Mouse (Mus musculus) ES-E14 (cell line): ENCODE measurements around the gene Ptprj. TPM values are rescaled to one million over a fixed set of nuclear protein-coding genes. Genes with fewer than 3 reads are reported as not detected.

Experiments
- DNase-seq: peaks from one replicate; pipeline ENCODE4 v3.0.0-alpha.2; 2013; ENCODE audit warnings: low read depth, low spot score
- H3K27ac ChIP-seq: 2 replicates; pipeline ENCODE4 v1.5.1; 2012; ENCODE audit warnings: low read depth, mild to moderate bottlenecking, low read length, moderate library complexity, mixed read lengths; ENCODE audit not compliant: poor library complexity, insufficient read depth, severe bottlenecking
- H3K36me3 ChIP-seq: 2 replicates; pipeline ENCODE4 v1.6.1; 2012; ENCODE audit warnings: mild to moderate bottlenecking, low read length, moderate library complexity, mixed read lengths; ENCODE audit not compliant: control insufficient read depth, poor library complexity, insufficient read depth, severe bottlenecking
- H3K4me1 ChIP-seq, 2 experiments: fragments of 150-350 bp in 1 of 2; sonication (generic) in 1 of 2; 2 replicates each; pipeline ENCODE4 v1.6.1; 2012; ENCODE audit warnings: low read length in 2 of 2, mild to moderate bottlenecking in 1 of 2, mixed read lengths in 1 of 2; ENCODE audit not compliant: control insufficient read depth in 2 of 2, insufficient read depth in 2 of 2, poor library complexity in 1 of 2
- H3K4me3 ChIP-seq, 2 experiments: fragments of 150-350 bp in 1 of 2; sonication (generic) in 1 of 2; 2 replicates each; pipeline ENCODE4 v1.5.1; 2012; ENCODE audit warnings: low read length in 2 of 2, low read depth in 1 of 2, mild to moderate bottlenecking in 1 of 2, mixed read lengths in 1 of 2; ENCODE audit not compliant: insufficient read depth in 1 of 2, poor library complexity in 1 of 2, severe bottlenecking in 1 of 2
- H3K9ac ChIP-seq: 2 replicates; pipeline ENCODE4 v1.6.1; 2012; ENCODE audit warnings: low read depth, mild to moderate bottlenecking, low read length, mixed read lengths; ENCODE audit not compliant: poor library complexity, insufficient read depth, severe bottlenecking
- H3K9me3 ChIP-seq: fragments of 150-350 bp; sonication (generic); 2 replicates; pipeline ENCODE4 v1.6.1; 2012; ENCODE audit warnings: low read depth, mild to moderate bottlenecking, low read length; ENCODE audit not compliant: control insufficient read depth, insufficient read depth
- CHD2 ChIP-seq: IDR thresholded peaks from 2 replicates; pipeline ENCODE4 v1.6.1; 2014; ENCODE audit warnings: mild to moderate bottlenecking, low read depth, low read length, inconsistent platforms
- HCFC1 ChIP-seq: IDR thresholded peaks from 2 replicates; pipeline ENCODE4 v1.6.1; 2012; ENCODE audit warnings: low read length, inconsistent platforms, borderline replicate concordance; ENCODE audit not compliant: insufficient read depth
- MAFK ChIP-seq: IDR thresholded peaks from 2 replicates; pipeline ENCODE4 v1.6.1; 2014; ENCODE audit warnings: mild to moderate bottlenecking, low read depth, low read length, inconsistent platforms; ENCODE audit not compliant: insufficient read depth
- ZC3H11A ChIP-seq: IDR thresholded peaks from 2 replicates; pipeline ENCODE4 v1.6.1; 2012; ENCODE audit warnings: low read depth, mild to moderate bottlenecking, inconsistent platforms, low read length, borderline replicate concordance
- ZNF384 ChIP-seq: IDR thresholded peaks from 2 replicates; pipeline ENCODE4 v1.6.1; 2012; ENCODE audit warnings: low read depth, low read length, inconsistent platforms
- in situ Hi-C, 2 experiments: fragments of 600-800 bp; cut with MboI; formaldehyde crosslinking; loops; one replicate each; pipeline ENCODE4 v1.15.1; 2025; ENCODE audit warnings: low sequenced_read_pairs in 2 of 2, inconsistent platforms in 1 of 2; ENCODE audit not compliant: unreplicated experiment in 2 of 2
- total RNA-seq: library from RNA; depleted of rRNA; stranded (reverse); fragments of 300-350 nt; gene quantifications from 2 replicates; pipeline ENCODE4 v1.2.3, GENCODE M21; 2012

Ptprj gene
- total RNA-seq, 1 experiment, result 10.7 TPM

DNA sequence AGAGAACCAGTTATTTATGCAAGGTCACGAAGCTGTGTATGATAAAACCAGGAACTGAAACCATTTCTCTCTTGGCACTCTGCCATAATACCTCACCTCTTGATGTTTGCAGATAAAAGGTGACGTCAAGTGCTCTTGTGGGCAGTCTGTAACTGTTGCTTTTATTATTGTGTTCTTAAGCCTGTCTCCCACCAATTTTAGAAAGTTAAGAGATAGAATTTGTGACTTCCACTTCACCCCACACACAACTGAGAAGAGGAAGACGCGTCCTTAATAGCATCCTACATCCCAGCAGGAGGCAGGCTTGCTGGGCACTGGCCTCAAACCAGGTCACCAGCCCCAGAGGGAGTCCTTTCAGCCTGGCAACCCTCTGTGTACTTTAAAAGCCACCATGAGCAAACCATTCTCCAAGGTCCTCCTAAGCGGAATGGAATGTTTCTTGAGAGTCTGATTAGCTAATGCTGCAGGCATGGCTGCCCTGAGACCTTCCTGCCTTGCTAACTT, 3.2 kb upstream of the Ptprj start:
- in situ Hi-C loops, result no loop called here
- no peak overlapping the region for H3K9ac ChIP-seq
- no peak overlapping the region for H3K27ac ChIP-seq
- H3K36me3 ChIP-seq, result no peaks in the 10 kb centered on the region
- no peak for DNase-seq
- no peaks in the 10 kb centered on the region for H3K9me3 ChIP-seq
- H3K4me1 ChIP-seq, result peaks cover 0 to 7% of the 10 kb centered on the region in 2 experiments; a peak in 1 of 4 replicates
- no peak for TF ChIP-seq HCFC1
- TF ChIP-seq CHD2, result no peak
- TF ChIP-seq MAFK, result no peak
- H3K4me3 ChIP-seq, result no peak overlapping the region

DNA sequence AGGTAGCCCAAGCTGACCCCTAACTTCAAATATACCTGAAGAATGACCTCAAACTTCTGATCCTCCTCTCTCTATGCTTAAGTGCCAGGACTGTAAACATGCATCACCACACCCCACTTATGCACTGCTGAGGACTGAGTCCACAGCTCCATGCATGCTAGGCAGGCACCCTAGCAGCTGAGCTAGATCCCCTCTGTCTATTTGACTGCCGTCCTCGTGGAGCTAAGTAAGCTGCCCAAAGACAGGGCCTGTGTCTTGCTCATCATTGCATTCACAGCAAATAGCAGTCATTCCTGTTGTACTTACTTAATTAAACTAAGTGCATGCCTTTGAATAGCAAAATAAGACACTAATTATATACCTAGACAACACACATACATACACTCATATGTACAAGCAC, 2.4 kb upstream of the Ptprj start:
- TF ChIP-seq ZC3H11A (no peak), HCFC1 (no peak), MAFK (no peak)
- in situ Hi-C loops, result no loop called here
- Histone ChIP-seq H3K36me3 (no peaks in the 10 kb centered on the region), H3K27ac (no peak overlapping the region), H3K9ac (no peak overlapping the region), H3K4me3 (no peak overlapping the region), H3K4me1 (peaks cover 0 to 7% of the 10 kb centered on the region in 2 experiments; a peak in 1 of 4 replicates), H3K9me3 (no peaks in the 10 kb centered on the region)
- no peak for DNase-seq

DNA sequence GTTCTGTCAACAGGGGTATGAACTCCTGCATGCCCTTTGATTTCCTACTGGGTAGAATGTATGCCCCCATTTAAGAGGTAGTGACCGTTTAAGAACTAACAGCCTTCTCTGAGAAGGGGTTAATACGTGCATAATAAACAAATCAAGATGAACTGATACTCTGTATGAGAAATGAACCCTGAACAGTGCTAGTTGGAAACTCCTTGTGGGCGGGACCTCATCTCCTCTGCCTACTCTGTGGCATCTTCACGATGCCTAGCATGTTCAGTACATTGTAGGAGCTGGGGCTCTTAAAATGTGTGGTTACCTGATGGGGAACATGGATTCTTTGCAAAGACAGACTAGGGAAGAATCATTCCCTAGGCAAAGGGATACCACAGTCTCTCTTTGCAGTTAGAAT, 1.9 kb upstream of the Ptprj start:
- DNase-seq, result no peak
- H3K9ac ChIP-seq, result no peak overlapping the region
- H3K27ac ChIP-seq, result no peak overlapping the region
- no peaks in the 10 kb centered on the region for H3K9me3 ChIP-seq
- in situ Hi-C loops, result no loop called here
- peaks cover 0 to 7% of the 10 kb centered on the region in 2 experiments; a peak in 1 of 4 replicates for H3K4me1 ChIP-seq
- no peaks in the 10 kb centered on the region for H3K36me3 ChIP-seq
- no peak for TF ChIP-seq MAFK
- no peak for TF ChIP-seq CHD2
- no peak for TF ChIP-seq ZNF384
- TF ChIP-seq ZC3H11A, result no peak
- TF ChIP-seq HCFC1, result no peak
- H3K4me3 ChIP-seq, result no peak overlapping the region

DNA sequence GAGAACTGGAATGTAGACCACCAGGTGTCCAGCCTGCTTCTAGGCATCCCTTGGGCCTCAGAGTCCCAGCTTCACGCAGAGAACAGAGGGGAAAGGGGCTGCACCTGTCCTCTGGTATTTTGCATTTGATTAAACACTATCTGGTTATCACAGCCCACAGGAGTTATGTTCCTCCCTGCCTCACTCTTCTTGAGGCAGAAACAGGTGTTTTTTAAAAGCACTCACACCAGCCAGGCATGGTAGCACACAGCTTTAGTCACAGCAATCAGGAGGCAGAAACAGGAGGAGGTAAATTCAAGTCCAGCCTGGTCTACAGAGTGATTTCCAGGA, 1.3 kb upstream of the Ptprj start:
- DNase-seq, result no peak
- Histone ChIP-seq H3K9me3 (no peaks in the 10 kb centered on the region), H3K27ac (no peak overlapping the region), H3K4me3 (no peak overlapping the region), H3K36me3 (no peaks in the 10 kb centered on the region), H3K9ac (no peak overlapping the region), H3K4me1 (peaks cover 0 to 7% of the 10 kb centered on the region in 2 experiments; a peak in 1 of 4 replicates)
- TF ChIP-seq HCFC1, result no peak
- in situ Hi-C loops, result no loop called here

DNA sequence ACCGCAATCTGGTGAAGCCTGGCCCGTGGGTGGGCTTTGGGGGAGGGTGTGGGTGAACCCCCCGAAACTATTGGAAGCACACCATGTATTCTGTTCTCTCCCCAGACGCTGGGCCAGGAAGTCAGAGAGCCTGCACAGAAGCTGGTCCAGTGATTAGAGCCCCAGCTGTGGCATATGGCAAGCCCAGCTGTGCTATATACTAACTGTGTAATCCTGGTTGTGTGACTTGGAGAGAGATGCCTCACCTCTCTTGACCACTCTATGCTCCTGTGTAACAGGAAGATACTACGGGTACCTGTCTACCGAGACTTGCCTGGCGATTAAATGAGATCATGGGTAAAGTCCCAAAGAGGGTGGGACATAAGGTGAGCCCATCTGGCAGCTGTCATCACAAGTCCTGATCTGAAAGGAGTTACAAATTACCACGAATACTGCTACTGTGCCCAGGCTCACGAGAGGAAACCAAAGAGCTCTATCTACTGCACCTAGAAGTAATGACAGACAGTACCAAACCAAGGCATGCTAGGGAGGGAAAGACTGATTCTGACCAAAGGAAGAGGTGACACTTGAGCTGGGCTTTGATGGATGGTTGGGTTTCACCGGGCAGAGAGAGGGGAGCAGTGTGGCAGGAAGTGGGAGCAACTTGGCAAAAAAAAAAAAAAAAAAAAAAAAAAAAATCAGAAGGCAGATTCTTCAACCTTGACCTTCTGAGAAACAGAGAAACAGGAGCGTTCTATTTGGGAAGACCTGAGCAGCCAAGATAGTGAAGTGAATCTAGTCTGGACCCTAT, 754 bp upstream of the Ptprj start:
- Histone ChIP-seq H3K4me1 (peaks cover 0 to 7% of the 10 kb centered on the region in 2 experiments; a peak in 1 of 4 replicates), H3K27ac (no peak overlapping the region), H3K36me3 (no peaks in the 10 kb centered on the region), H3K9me3 (no peaks in the 10 kb centered on the region), H3K9ac (peak overlapping the region; percentile 76), H3K4me3 (peak overlapping the region; percentile 86 to 96)
- TF ChIP-seq ZC3H11A (no peak), HCFC1 (no peak), CHD2 (no peak), MAFK (no peak), ZNF384 (peak; percentile 58; the same call in 1 of the 2 replicates)
- in situ Hi-C loops, result no loop called here
- DNase-seq, result no peak
